Mouse (Mus musculus): ENCODE measurements at regions not wholly inside any gene's neighbourhood (a gene's known extent, or its start where the extent isn't known, plus 50 kb on each side); places are given as distances from the start of the nearest gene placed in this dataset.
A peak's percentile ranks its signal among the peaks of the same experiment; 100 is the strongest.

DNA sequence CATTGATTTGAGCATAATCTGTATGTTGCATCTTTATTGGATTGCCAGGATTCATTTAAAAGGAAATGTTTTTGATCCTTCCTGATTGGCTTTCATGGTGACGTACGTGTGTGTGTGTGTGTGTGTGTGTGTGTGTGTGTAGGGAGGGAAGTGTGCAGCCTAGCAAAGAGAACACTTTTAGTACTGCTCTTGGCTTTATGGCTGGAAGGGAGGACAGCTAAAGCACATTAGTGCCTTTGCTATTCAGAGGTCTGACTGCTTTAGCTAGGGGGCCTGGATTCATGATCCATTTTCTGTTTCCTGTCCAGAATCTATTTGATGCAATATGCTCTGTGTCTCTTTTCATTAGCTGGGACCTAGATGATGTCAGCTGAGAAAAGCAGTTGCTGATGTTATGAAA, 155.6 kb upstream of the Itga1 start:
- DNase-seq (ENCODE audit: low read depth, low spot score) = no peak

DNA sequence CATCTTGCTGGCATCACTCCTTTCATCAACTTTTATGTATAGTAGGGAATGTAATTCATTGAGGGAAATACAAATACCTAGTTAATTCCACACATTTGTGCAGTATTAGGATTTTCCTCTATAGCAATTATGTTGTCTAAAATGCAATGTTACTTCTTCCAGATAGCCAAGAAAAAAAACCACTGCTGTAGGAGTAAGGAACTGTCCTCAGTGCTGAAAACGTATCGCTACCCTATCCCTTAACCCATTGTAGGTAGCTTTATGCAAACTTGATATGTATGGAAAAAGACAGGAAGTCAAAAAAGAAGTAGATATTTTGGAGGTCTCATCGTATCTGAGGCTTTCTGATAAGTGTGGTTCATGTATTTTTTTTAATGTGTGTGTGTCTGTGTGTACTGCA, 150.8 kb upstream of the Itga1 start:
- no peak for DNase-seq (ENCODE audit: low read depth, low spot score)

DNA sequence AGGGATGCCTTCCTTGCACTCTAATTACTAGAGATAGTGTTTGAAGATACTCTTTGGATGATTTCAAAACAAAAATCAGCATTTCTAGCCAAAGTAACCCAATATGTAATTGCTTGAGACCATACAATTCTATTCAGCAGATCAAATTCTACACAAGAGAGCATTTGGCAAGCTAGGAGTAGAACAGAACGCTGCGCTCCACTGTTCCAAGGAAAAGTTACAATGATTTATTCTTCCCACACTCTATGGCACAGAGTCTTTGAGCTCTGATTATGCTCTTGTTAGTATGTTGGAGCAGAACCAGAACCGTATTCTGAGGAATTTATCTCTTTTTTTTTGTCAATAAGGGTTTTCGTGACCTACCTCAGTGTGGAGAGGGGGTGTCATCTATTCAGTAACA, 130.2 kb upstream of the Itga1 start:
- no peak for DNase-seq (ENCODE audit: low read depth, low spot score)

DNA sequence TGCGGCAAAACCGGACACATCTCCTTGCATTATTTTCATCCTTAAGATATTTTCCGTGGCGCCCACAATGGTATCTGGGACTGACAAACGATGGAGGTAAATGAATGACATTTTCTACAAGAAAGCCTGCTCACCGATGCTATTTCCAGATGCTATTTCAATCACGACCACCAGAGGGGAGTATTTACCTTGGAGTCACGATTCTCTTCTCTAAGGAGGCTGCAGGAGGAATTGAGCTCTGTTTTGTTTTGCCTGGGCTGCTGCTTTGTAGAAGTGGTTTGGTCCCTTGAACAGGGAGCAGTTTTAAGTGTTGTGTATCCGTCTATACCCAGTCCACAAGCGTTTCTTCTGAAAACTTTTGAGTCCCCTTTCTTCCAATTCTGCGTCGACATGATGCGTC, 128.7 kb upstream of the Itga1 start:
- peak; percentile 32 for DNase-seq (ENCODE audit: low read depth, low spot score)

DNA sequence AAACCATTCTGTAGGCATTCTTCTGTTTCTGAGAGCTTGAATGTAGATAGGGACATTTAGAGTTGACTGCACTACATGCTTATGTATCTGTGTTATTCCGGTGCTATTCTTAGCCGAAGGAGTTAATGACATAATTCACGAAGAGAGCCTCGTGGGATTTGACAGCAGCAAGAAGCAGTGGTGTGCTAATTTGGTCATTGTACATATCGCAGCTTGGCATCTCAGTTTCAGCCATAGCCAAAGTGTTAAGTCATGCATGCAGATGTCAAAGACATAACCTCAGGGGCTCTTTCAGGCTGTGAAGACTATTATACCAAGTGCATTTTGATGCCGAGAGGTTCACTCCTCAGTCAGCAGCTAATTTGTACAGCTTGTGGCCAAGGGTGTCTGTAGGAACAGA, 125.1 kb upstream of the Itga1 start:
- DNase-seq (ENCODE audit: low read depth, low spot score) = no peak

DNA sequence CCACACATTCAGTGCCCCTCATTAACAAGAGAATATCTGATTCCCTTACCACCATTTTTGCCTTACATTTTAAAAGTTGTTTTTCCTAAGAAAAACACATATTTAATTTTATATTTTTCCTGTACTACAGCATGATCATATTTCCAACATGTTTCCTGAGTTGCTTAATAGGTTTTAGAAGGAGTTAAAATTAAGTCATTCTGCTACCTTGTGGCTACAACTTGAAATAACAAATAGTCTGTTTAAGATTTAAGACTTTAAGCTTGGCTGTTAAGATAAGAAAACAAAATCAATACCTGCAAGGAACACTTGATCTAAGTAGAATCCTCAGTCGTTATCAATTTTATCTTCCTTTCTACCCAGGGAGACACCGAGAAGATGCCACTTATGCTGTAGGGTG, 117.9 kb upstream of the Itga1 start:
- no peak for DNase-seq (ENCODE audit: low read depth, low spot score)

DNA sequence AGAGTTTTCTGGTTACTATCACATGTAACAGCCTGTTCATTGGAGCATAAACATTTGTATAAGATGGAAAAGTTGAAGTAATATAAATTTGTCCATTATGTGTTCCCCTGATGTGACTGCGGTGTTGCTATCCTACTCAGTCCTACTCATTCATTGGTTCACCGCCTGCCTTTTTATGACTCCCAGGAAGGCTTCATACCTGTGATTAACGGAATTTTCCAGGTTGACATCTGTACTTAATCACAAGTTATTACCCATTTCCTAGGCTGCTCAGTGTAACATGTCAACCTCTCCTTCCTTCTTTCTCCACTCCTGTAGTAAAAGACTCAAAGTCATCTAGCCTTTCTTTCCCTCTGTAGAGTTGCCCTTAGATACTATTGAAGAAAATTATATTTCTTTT, 109.5 kb upstream of the Itga1 start:
- no peak for DNase-seq (ENCODE audit: low read depth, low spot score)

DNA sequence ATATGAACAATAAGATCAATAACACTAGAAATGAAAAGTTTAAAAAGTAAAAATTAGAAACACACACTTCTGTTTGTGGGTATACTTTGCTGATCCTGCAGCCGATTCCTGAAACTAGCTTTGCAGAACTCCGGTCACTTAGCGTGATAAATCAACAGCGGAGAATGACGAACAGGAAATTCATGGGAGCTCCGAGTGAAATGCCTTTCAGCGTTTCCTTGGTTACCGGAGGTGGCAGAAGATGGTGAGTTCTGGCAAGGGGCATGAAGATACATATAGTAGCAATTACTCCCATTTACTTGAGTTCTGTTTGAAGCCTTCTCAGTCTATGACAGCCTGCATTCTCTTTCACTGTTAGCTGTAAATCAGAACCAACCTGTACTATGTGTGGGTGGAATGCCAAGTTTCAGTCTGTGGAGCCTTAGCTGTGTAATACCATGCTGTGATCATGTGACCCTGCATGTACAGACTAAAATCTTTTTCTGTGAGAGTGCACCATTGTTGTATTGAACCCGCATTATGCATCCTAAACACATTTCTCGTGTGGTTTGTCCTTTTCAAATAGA, 109.0 kb upstream of the Itga1 start:
- no peak for DNase-seq (ENCODE audit: low read depth, low spot score)

DNA sequence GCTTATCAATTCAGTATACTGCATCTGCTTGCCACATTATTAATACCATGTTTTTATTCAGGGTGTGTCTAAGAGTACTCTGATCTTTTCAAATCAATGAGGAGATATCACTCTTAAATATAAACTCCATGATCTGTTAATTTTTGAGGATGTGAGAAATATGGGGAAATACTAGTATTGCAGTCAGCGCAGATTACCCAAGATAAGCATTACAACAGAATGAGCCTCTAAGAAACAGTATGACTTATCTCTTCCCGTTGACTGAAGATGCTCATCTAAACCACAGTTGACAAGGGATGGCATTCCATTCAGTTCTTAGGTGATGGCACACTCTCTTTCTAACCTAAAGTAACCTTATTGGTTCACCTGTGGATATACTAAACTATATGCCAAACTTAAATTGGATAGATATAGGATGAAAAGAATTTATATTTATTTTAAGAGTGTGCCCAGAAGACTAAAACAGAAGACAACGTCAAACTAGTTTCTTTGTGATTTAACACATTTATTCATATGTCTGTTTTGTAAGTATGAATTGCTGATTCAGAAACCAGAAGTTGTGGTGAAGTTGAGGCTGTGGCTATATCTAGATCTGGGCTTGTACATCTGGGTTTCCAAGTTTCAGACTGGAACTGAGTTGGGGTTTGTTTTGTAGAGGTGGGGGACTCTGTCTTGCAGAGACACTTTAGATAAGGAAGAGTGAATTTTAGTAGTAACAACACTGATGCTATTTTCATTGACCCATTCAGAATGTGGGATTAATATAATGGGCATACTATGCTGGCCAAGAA, 107.8 kb upstream of the Itga1 start:
- no peak for DNase-seq (ENCODE audit: low read depth, low spot score)

DNA sequence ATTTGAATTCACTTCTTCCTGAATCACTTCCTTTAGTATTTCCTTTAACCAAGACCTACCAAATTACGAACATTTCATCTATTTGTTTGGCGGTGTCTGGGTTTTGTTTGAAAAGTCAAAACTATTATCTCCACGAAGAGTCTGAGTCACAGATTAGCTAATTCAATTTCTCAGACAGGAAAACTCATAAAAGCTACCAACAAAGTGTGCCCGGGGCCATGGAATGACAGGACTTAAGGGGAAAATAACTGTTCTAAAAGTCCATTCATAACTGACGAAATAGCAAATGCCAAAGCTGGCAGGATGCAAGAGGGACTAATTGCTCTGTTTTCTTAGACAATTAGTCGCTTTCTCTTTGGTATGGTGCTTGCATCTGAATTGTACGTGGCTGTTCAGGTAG, 105.0 kb upstream of the Itga1 start:
- DNase-seq (ENCODE audit: low read depth, low spot score) = no peak

DNA sequence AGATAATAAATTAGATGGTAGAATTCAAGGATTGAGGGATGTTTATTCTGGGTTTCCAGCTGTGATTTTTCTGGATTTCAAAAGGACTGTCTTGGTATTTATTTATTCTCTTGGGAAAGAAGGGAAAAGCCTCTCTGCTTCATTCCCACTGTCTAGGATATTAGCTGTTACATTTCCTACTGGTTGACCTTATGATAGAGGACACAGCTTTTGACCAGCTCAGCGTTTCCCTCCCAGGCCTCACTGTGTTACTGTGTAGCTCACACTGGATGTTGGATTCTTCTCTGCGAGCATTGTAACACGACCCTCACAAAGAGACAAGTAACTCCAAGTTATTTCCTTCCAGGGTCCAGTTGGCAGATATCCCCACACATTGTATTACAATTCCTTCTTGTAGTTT, 97.4 kb upstream of the Itga1 start:
- no peak for DNase-seq (ENCODE audit: low read depth, low spot score)

DNA sequence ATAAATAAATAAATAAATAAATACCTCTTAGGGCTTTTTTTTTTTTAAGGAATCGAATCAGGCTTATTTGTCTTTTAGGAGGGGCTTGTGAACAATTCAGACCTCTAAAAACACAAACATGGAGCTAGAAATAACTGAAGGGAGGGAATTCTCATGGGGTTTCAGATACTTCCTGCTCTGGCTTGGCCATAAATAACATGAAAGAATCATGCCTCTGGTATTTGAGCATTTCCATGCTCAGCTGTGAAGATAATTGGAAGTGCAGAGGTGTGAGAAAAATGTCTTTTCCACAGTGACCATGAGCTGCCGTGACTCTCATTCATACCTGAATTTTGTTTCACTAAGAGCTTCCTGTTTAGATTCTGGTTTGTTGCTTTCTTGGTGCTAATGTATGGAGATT, 86.3 kb upstream of the Itga1 start:
- DNase-seq (ENCODE audit: low read depth, low spot score) = no peak

DNA sequence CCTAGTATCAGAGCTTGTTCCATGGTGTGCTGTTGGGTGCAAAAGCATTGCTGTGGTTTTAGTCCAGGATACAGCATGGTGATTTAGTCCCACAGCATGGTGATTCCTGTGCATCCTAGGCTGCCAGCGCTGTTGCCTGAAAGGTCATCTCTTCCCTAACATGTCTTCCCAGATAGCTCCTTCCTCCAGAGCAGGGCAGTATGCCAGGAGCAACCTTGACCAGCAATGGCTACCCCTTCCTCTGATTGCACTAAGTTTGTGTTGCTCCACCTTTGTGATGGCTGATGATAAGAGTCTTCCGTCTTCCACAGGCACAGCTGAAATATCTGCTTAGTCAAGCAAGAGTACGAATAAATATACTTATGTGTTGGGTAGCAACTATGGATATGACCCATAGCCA, 85.6 kb upstream of the Itga1 start:
- no peak for DNase-seq (ENCODE audit: low read depth, low spot score)

DNA sequence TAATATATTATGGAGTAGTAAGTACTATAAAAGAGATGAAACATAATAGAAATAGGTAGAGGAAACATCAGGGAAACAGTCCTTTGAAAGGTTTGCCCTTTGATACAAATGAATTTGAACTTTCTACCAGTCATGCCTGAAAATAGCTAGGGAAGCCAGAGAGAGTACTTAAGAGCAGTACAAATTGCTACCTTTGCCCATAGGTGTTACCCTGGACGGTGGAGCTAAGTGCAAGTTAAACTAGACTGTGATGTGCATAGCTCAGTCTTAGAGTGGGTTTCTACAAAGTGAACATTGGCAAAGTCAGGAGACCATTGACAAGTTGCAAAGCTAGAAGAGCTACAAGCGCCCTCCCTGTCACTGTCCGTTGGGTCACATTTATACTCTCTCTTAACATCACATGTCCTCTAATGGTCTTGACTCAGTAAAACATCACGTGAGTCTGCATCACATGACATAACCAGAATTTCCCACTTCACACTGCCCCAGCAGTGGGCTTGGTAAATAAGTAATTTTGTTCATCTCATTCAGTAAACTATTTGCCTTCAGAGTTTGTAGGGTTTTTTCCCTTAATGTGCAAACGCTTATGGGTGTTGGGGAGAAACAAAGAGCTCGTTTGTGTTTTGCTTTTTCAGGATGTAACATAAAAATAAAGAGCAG, 80.6 kb upstream of the Itga1 start:
- no peak for DNase-seq (ENCODE audit: low read depth, low spot score)

DNA sequence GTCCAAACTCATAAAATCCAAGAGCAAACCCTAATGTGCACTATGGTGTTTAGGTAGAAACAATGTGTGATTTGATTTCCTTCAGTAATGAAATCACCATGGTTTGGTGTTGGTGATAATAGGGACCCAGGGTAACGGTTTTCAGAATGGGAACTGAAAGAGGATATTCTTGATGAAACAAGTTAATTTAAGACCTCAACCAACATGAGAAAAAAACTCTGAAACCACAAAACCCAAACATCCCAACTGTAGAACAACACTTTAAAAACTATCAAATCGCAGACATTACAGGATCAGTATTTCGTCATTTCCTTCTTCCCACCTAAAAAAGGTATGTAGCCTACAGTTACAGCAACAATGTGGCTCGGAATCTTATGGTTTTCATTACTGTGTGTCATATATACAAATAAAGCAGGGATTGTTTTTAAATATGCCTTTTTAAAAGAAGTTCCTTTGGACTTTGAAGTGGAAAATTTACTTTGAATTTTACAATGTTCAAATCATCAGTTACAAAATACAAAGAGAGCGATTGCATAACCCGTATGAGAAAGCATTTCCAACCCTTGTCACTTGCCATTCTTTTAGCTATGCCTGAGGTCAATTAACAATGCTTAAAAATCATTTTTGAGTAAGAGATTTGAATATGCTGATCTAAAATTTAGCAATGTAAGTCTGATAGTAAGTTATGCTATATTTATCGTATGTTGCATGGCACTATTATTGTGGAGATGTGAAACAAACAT, 76.6 kb upstream of the Itga1 start:
- DNase-seq (ENCODE audit: low read depth, low spot score) = no peak

DNA sequence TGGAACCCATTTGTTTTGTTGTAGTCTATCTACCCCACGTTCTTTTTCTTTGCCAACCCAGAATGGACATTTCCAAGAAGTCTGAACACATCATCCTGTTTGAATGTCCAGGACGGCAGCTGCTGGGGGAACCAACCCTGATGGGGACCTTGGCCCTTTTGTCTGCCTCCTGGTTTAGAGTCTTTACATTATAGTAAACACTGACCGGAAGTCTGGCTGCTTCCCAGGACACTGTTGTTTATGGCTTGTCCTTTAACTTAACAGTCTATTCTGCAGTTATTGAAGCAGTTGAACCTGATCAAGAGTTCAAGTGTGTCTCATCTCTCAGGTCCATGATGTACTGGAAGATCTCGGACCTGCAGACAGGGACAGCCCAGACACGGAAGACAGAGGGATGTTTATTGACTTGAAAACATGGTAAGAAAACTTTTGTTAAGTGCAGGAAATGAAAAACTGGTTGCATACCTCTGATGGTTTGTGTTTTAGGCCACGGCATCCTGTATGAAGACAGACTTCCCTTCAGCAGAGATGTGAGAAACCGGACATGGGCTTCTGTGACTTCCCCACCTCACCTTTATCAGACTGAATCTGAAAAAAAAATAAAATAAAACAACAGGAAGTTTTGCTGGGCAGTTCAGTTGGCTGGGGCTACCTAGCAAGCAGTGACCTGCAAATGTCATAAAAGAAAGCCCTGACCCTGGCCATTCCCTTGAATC, 69.7 kb upstream of the Itga1 start:
- peak; percentile 9 for DNase-seq (ENCODE audit: low read depth, low spot score)

DNA sequence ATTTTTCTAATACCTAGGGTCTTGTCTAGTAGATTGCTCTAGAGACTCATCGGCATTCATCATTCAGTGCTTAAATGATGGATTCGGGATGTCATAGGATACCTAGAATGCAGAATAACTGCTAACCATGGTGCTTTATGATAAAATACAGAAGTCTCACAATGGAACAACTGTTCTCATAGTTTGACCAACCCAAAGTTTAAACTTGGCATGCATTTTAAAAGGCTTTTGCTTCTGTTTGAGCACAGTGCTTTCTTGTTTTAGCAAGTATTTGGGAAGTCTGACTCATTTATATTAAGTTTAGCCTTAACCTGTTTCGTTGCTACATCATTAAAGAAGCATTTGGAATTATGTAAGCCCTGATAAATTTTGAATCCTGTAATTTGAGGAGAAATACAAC, 64.2 kb upstream of the Itga1 start:
- DNase-seq (ENCODE audit: low read depth, low spot score) = no peak

DNA sequence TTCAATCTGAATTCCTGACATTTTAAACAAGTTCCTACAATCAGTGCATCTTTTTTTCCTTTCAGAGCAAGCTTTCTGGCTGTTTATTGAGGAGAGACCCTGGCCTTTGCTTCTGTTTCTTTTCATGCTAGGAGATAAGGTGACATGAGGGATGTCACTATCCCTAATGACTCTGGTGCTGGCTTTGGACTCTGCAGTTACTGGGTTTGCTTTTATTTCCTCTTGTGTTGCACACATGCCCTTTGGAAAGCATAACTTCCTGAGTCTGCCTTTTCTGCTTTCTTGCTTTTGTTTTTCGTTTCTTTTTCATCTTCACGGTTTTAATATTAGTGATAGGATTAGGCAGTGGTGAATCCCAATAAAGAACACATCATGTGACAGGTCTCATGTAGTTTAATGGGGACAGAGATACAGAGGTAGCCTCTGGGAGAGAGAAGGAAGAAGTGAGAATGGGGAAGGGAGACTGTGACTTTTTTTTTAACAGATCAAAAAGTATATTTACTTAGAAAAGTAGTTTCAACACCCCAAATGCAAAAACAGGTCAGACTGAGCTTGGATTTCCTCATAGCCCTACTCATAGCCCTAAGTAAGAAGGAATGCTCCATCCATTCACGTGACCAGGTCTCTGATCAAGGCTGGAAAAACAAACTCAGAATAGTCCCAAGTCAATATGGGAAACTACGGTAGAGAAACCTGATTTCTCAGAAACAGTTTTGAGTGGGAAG, 61.1 kb upstream of the Itga1 start:
- DNase-seq (ENCODE audit: low read depth, low spot score) = no peak

DNA sequence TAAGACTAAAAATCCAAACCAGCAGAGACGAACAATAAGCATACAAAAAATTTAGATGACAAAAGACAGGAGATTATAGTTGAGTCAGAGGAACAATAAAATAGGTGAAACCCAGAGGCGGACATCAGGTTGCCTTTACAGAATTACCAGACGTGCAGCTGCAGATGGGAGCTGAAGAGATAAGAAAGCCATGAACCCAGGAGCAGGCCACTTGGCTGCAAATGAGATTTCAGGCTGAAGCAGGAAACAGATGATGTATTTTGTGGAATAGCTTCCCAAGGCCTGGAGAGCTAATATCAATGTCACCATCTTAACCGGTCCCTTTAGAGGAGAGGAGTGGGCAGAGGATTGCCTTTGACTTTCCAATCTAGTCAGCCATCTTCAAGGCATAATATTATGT, 57.6 kb upstream of the Itga1 start:
- no peak for DNase-seq (ENCODE audit: low read depth, low spot score)

All from CD4-positive helper T cell, adult 2 months (primary cell).